Mouse (Mus musculus) kidney, adult 2 months (tissue): ENCODE results near the gene Uspl1.

Source experiments
- CTCF ChIP-seq: fragments of 200-500 bp; conservative IDR thresholded peaks from 2 replicates; pipeline ENCODE4 v1.5.1; 2011; ENCODE audit warnings: low read depth, mild to moderate bottlenecking, control low read depth, low read length, moderate library complexity, mixed read lengths; ENCODE audit not compliant: insufficient read depth, insufficient read length
- POLR2A ChIP-seq: fragments of 200-500 bp; IDR thresholded peaks from one replicate; pipeline ENCODE4 v1.6.1; 2011; ENCODE audit warnings: low read depth, low read length, control low read depth

DNA sequence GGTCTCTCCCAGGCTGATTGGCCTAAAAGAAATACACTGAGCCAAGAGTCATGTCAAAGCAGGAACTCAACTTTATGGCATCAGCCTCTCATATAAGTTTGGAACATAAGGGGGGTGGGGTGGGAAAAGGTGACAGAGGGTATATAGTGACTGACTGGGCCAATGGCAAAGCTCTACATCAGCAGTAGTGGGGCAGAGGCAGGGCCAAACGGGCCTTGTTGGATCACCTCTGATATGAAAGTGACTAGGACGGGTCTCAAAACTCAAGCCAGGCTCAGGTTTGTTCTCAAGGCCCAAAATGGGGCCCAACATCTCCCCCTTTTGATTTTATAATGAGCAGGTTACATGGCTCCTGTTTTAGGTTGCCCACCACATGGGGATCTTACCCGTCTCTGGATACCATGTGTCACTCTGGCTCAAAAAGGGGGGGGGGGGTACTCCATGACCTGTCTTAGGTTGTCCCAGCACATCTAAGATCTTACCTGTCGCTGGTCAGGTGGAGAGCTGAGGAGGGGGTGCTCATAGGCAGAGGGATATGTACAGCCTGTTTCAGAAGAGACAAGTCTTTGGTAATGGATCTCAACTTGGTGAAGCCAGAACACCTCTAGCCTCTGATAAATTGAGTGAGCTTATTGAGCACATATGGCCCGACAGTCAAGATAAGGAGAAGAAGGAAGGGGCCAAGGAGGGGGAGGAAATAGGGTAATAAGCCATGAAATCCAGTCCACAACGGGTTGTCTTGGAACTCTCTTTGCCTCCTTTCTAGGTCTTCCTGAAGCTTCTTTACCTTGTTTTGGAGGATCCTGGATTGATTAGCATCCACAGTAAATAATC lies 33.6 kb downstream of the Uspl1 start:
- TF ChIP-seq CTCF: no peak
- no peak for TF ChIP-seq POLR2A
